Mouse (Mus musculus) embryo, embryonic 10 days (tissue): Measurements from ENCODE around the gene Macrod2.

Source experiments
- DNase-seq: peaks from one replicate; pipeline ENCODE4 v3.0.0-alpha.2; 2015; ENCODE audit warnings: low spot score

Macrod2 gene

DNA sequence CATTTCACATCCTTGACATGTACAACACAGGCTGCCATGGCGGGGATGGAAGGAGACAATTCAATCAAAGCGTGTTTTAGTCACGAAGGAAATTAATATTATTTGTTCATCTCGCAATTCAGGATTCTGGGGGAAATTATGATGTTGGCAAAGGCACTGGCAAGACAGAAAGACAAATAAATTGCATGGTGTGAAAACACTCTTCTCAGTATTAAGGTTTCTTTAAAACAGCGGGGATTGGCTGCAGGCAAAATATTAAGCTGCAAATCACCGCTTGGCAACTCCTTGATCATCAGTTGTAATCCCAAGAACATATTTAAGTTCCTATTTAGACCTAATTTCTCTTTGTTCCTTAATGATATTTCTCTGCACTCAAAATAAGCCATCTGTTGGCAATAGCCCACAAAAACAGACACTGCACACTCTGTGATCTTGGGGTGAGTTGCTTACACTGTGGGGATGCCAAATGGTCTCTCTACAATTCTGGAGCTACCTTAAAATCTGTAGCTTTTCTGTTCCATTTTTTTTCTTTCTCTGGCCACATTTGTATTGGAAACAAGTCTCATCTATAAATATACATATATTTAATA is 1466.7 kb downstream of the Macrod2 start:
- no peak for DNase-seq

GRCm38 (mm10) chr2:141862531-141863265 is 1467.6 kb downstream of the Macrod2 start:
- DNase-seq: no peak

DNA sequence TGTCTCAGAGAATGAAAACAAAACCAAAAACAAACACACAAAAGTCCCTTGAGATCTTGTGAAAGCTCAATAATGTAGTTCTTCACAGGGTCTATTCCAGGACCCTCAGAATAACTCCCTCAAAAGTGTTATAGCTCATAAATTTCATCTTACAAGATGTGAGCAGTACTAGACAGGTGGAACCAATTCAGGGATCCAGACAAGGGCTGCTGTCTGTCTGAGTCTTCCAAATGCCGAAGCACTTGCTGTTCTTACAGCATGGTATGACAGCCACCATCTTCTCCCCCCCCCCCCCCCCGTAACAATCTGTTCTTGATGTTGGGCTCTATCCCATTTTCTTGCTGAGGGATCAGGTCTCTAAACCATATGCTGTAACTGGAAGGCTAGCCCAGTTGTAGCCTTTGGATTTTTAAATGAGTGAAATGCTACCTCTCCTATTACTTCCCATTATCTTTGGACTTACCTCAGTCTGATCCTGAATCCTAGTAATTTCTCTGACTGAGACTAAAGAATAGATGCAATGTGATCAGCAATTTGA is 1468.6 kb downstream of the Macrod2 start:
- DNase-seq: no peak

- DNase-seq: no peak
Observed at GRCm38 (mm10) chr2:141870930-141871329, 1475.8 kb downstream of the Macrod2 start.

GRCm38 (mm10) chr2:141876155-141876851 is 1481.2 kb downstream of the Macrod2 start:
- no peak for DNase-seq

GRCm38 (mm10) chr2:141876958-141877357 is 1481.8 kb downstream of the Macrod2 start:
- DNase-seq: no peak

DNA sequence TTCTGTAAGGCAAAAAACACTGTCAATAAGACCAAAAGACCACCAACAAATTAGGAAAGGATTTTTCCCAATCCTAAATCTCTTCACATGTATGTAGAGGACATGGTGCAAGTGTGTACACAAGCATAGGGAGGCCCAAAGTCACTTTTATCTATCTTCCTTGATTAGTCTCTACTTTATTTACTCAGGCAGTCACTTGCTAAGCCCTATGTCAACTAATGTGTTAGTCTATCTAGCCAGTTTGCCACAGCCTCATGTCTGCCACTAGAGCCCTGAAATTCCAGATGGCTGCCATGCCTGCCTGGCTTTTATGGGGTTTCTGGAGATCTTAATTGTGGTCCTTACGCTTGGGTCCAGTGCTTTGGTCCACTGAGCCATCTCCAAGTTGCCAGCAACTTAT is 1483.4 kb downstream of the Macrod2 start:
- no peak for DNase-seq

- DNase-seq: no peak
Observed at GRCm38 (mm10) chr2:141879711-141880110, 1484.6 kb downstream of the Macrod2 start.

- DNase-seq: peak; percentile 44
Observed at GRCm38 (mm10) chr2:141886694-141887474, 1491.8 kb downstream of the Macrod2 start.

- no peak for DNase-seq
Observed at GRCm38 (mm10) chr2:141889497-141889896, 1494.4 kb downstream of the Macrod2 start.

DNA sequence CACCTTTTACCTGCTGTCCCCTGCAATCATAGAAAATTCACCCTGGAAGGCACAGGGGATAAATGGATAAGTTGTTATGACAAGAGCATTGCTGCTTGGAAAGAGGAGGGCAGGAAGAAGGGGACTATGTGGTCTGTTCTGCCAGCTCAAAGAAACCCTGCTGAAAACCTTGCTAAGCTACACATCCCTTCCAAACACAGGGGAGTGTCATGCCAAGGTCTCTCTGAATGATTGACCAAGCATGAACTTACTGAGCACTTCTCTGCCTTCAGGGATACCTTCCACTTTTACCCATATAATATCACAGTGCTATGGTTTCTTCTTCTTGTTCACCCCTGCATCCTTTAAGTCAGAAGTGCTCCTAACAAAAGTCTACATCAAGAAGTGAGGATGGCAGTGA is 1502.8 kb downstream of the Macrod2 start:
- no peak for DNase-seq

GRCm38 (mm10) chr2:141911831-141912447 is 1516.8 kb downstream of the Macrod2 start:
- DNase-seq: no peak

DNA sequence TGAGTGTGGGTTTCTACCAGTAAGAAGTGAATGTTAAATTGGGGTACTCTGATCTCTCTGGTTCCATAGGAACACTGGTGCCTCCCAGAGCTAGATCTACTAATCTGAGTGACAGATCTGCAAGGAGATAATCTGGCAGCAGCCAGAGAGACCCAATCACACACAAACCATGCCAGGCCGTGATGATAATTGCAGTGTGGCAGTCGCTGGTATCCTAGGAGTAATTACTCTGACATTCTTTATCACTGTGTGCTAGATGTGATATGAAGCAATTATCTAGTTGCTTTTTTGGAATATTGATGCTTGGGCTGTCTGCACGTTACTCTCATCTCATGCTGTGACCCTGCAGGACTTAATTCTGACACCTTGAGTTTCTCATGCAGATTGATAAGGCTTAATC is 1518.4 kb downstream of the Macrod2 start:
- DNase-seq: no peak

DNA sequence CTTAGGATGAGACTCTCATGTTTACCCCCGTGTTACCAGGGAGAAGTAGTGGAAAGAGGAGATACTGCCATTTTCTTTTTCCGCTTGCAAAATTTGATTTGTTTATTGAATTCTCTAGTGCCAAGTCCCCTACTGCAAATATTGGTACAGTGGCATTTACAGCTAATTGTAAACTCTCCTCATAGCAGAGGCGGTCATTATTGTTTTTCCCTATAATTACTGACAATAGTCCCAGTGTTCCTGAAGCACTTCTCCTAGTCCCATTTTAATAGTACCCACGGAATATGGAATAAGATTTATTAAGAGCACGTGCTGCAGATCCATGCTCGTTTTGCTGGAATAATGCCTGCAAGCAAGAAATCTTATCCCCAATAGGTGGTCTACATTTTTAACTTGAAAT is 1518.8 kb downstream of the Macrod2 start:
- no peak for DNase-seq

DNA sequence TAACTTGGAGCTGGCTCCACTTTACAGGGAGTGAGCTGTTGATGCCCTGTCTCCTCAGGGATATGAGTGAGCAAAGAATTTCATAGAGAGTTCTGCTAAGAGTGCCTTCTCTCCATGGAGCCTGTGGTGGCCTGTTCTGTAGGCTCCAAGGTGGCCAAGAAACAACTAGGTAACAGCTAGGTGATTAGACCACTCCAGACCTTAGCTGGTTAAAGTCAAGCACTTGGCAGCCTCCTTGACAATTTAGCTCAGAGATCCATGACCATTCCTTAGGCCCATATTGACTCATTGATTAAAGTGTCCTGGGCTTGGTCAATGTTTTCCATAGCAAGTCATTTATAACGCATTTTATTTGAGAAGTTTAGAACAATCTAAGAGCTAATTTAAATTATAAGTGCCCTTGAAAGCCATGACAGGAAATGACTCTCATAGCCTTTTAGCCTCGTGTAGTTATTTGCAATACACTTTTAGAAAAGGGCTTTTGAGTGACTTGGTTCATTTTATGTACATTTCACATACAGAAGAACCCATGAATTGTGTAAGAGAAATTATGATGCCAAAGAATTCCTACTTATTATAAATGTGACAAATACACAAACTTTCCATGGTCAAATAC is 1525.4 kb downstream of the Macrod2 start:
- DNase-seq: no peak

- DNase-seq: no peak
Observed at GRCm38 (mm10) chr2:141935130-141935529, 1540.0 kb downstream of the Macrod2 start.

DNA sequence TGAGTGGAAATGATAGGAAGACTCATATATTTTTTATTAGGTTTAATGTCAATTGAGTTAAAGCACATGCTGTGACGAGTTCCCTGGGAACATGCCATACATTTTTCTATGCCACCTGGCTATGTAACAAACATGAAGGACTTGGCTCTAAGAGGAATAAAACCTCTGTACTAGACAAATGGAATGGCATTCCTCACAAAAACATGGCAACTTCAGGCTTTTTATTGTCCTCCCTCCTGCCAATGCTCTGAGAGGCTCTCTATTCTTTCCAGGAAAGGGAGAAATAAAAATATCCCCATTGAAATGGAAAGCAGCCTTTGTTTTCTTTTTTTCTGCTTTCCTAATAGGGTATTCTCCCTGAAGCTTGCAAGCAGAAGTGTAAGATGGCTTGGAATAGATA is 1559.7 kb downstream of the Macrod2 start:
- DNase-seq: no peak

DNA sequence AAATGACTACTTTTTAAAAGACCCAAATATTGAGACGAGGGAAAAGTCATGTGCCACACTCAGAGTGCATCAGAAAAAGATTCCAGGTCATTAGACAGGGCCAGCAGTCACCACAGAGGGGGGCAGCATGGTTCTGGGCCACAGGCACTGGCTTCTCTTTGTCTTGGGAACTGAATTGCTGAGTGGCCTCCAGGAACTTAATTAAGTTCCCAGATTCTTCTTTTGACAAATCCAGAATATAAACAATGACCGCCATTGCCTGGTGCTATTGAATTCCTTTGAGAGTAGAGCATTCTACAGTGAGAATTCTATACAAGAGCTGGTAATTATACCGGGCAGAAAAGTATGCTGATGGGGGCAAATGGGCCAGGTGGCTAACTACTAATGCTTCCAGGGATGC is 1560.1 kb downstream of the Macrod2 start:
- peak; percentile 39 for DNase-seq

- no peak for DNase-seq
Observed at GRCm38 (mm10) chr2:141962868-141963267, 1567.8 kb downstream of the Macrod2 start.

GRCm38 (mm10) chr2:141983664-141984395 is 1588.7 kb downstream of the Macrod2 start:
- DNase-seq: no peak

DNA sequence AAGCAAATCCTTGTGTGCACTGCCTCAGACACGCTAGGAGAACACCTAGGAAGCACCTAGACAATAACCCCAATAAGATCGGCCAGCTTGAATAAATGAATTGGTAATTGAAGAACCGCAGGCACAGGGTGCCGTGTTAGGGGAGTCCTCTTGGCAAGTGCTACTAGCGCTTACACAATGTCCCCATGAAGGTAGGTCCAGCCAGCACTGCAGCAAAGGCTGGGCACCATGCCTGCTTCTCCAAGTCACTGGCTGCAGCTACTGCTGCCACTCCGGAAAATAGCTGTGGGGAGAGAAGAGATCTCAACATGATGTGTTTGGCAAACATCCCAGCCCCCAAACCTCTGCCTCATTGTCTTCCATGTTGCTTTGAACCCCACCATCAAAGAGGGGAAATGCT is 1603.8 kb downstream of the Macrod2 start:
- DNase-seq: no peak
